Mouse (Mus musculus): ENCODE results near the gene Ikbkg. TPM values are rescaled to one million over a fixed set of nuclear protein-coding genes. Genes with fewer than 3 reads are reported as not detected.

The Ikbkg gene
- total and polyA plus RNA-seq, 3 experiments = 20.5 to 40.6 (median 26.4) TPM

DNA sequence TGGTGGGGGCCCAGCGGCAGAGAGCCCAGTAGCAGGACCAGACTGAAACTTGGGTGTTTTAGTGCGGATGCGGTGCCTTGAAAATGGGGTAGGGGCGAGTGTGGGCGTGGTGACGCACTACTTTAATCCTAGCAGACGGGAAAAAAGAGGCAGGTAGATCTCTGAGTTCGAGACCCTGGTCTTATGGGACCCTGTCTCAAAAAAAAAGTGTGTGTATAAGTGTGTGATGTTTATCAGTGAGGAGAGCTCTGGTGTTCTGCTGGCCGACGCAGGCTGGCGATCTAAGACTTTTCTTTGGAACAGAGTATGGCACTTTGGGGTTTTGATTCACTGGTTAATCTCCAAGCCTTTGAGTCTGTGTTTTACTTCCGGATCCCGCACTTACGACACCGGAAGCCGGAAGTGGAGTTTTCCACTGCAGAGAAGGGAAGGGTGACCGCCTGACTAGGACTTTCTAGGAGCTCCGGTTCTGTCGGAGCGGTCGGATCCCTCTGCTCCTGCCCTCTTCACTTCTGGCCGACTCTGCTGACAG lies 36.3 kb downstream of the Ikbkg start:
- peak overlapping the region; percentile 66 to 83 (median 70) for H3K4me3 ChIP-seq (replicated peaks in 1 of 3; ENCODE audit: low read depth in 2 of 3, low read length in 2 of 3, poor library complexity in 1 of 3)
- H3K79me2 ChIP-seq (replicated peaks; ENCODE audit: control insufficient read depth, extremely low read depth, insufficient read depth, poor library complexity, severe bottlenecking) = peaks cover 20% of the 10 kb centered on the region; the same call in 1 of the 2 replicates
- dilution Hi-C loops (cut with MboI; ENCODE audit: extremely low pct_ligation_motif_present, extremely low pct_unique_long_range_greater_than_20kb, low sequenced_read_pairs) (no loop called here), in situ Hi-C loops (cut with MboI; ENCODE audit: low pct_ligation_motif_present, low pct_unique_long_range_greater_than_20kb, low sequenced_read_pairs) (no loop called here)
- peaks cover 18 to 52% of the 10 kb centered on the region in 2 experiments for H3K36me3 ChIP-seq (replicated peaks in 1 of 2; ENCODE audit: control insufficient read depth in 1 of 2, insufficient read depth in 1 of 2, low read length in 1 of 2)
- H3K27ac ChIP-seq (ENCODE audit: insufficient read depth, low read depth) = peak overlapping the region; percentile 83
- peak overlapping the region; percentile 98 for H3K9ac ChIP-seq (ENCODE audit: insufficient read depth, low read depth)
- peak; percentile 82 for DNase-seq (ENCODE audit: extremely low read depth)
- H3K9me3 ChIP-seq (replicated peaks; ENCODE audit: low read length) = no peaks in the 10 kb centered on the region
- H3K4me1 ChIP-seq (ENCODE audit: control insufficient read depth in 1 of 2, insufficient read depth in 2 of 2) = peaks cover 0 to 45% of the 10 kb centered on the region in 2 experiments; a peak in 3 of 4 replicates
- no peak for TF ChIP-seq BHLHE40 (IDR thresholded peaks at IDR 0.05; ENCODE audit: low read depth, low read length)
- TF ChIP-seq POLR2A (IDR thresholded peaks at IDR 0.05; ENCODE audit: low read depth, low read length) = peak; percentile 58
- peak; percentile 31; the same call in 1 of the 2 replicates for TF ChIP-seq MYC (IDR thresholded peaks at IDR 0.05; ENCODE audit: low read depth, low read length)
- peak; percentile 5; the same call in 1 of the 2 replicates for TF ChIP-seq MAX (IDR thresholded peaks at IDR 0.05; ENCODE audit: low read length)
- TF ChIP-seq RAD21 (IDR thresholded peaks at IDR 0.05; ENCODE audit: low read depth, low read length) = no peak
- TF ChIP-seq TCF12 (IDR thresholded peaks at IDR 0.05; ENCODE audit: low read depth, low read length) = peak; percentile 9; the same call in 1 of the 2 replicates
- TF ChIP-seq JUN (IDR thresholded peaks at IDR 0.05; ENCODE audit: insufficient read depth, low read depth, low read length) = no peak
- TF ChIP-seq MAZ (IDR thresholded peaks at IDR 0.05; ENCODE audit: low read depth, low read length) = no peak; the same call in 1 of the 2 replicates
- TF ChIP-seq NRF1 (IDR thresholded peaks at IDR 0.05; ENCODE audit: low read depth, low read length) = peak; percentile 12; the same call in 1 of the 2 replicates
- no peak for TF ChIP-seq GABPA (IDR thresholded peaks at IDR 0.05; ENCODE audit: insufficient replicate concordance, low read depth, low read length)
- TF ChIP-seq SIN3A (IDR thresholded peaks at IDR 0.05; ENCODE audit: low read length) = peak; percentile 94
- TF ChIP-seq E2F4 (IDR thresholded peaks at IDR 0.05; ENCODE audit: insufficient replicate concordance, low read depth, low read length) = no peak
- no peak for TF ChIP-seq PAX5 (IDR thresholded peaks at IDR 0.05; ENCODE audit: low read length)
- TF ChIP-seq KAT2A (IDR thresholded peaks at IDR 0.05; ENCODE audit: insufficient replicate concordance, low read length) = peak; percentile 51; the same call in 1 of the 2 replicates
- no peak for TF ChIP-seq NELFE (IDR thresholded peaks at IDR 0.05; ENCODE audit: low read depth, low read length)
- no peak for TF ChIP-seq EP300 (IDR thresholded peaks at IDR 0.05; ENCODE audit: low read length)
- TF ChIP-seq CTCF (conservative IDR thresholded peaks at IDR 0.05 in 1 of 2, IDR thresholded peaks at IDR 0.05 in 1 of 2; ENCODE audit: low read depth in 2 of 2, low read length in 2 of 2) = no peak
- TF ChIP-seq MAFK (IDR thresholded peaks at IDR 0.05; ENCODE audit: insufficient replicate concordance, low read length) = no peak
- TF ChIP-seq JUND (conservative IDR thresholded peaks at IDR 0.05; ENCODE audit: low read depth, low read length) = no peak; the same call in 1 of the 2 replicates
- TF ChIP-seq IRF4 (IDR thresholded peaks at IDR 0.05; ENCODE audit: low read depth, low read length) = no peak
- TF ChIP-seq ZMIZ1 (IDR thresholded peaks at IDR 0.05; ENCODE audit: low read depth, low read length) = no peak
- no peak for TF ChIP-seq USF1 (IDR thresholded peaks at IDR 0.05; ENCODE audit: low read depth, low read length)
- no peak for TF ChIP-seq CHD1 (IDR thresholded peaks at IDR 0.05; ENCODE audit: low read depth, low read length)
- TF ChIP-seq HCFC1 (IDR thresholded peaks at IDR 0.05; ENCODE audit: low read depth, low read length) = peak; percentile 83
- TF ChIP-seq TBP (conservative IDR thresholded peaks at IDR 0.05; ENCODE audit: low read depth, low read length) = peak; percentile 48; the same call in 1 of the 2 replicates
- TF ChIP-seq RCOR1 (conservative IDR thresholded peaks at IDR 0.05; ENCODE audit: low read depth, low read length) = no peak
- TF ChIP-seq ELF1 (IDR thresholded peaks at IDR 0.05; ENCODE audit: low read depth, low read length) = peak; percentile 93
- H3K27me3 ChIP-seq (replicated peaks) = no peaks in the 10 kb centered on the region
- H3K4me2 ChIP-seq (ENCODE audit: insufficient read depth, low read depth, poor library complexity, severe bottlenecking) = peak overlapping the region; percentile 27; the same call in 1 of the 2 replicates
